Mouse (Mus musculus): Measurements from ENCODE around the gene Banf2.
A peak's percentile ranks its signal among the peaks of the same experiment; 100 is the strongest.

Gene Banf2

GRCm38 (mm10) chr2:144032664-144033063 lies at the start of gene Banf2:
TSS of gene Banf2 (plus strand) at chr2:144033059.
- DNase-seq, result no peak

- no peak for DNase-seq
Measured at GRCm38 (mm10) chr2:143983482-143983881, 49.4 kb upstream of the Banf2 start.

GRCm38 (mm10) chr2:143987485-143987884 lies 45.4 kb upstream of the Banf2 start:
- peak; percentile 27 for DNase-seq

- peak; percentile 36 for DNase-seq
Measured at GRCm38 (mm10) chr2:143988016-143988415, 44.8 kb upstream of the Banf2 start.

- DNase-seq, result no peak
Measured at GRCm38 (mm10) chr2:143990997-143991396, 41.9 kb upstream of the Banf2 start.

GRCm38 (mm10) chr2:143991964-143992672 lies 40.7 kb upstream of the Banf2 start:
- no peak for DNase-seq

GRCm38 (mm10) chr2:143992977-143993376 lies 39.9 kb upstream of the Banf2 start:
- DNase-seq, result no peak

GRCm38 (mm10) chr2:144002229-144002984 lies 30.5 kb upstream of the Banf2 start:
- DNase-seq, result no peak

GRCm38 (mm10) chr2:144003544-144003943 lies 29.3 kb upstream of the Banf2 start:
- DNase-seq, result no peak

- no peak for DNase-seq
Measured at GRCm38 (mm10) chr2:144005166-144005955, 27.5 kb upstream of the Banf2 start.

GRCm38 (mm10) chr2:144006686-144007085 lies 26.2 kb upstream of the Banf2 start:
- DNase-seq, result no peak

- no peak for DNase-seq
Measured at GRCm38 (mm10) chr2:144007211-144007610, 25.6 kb upstream of the Banf2 start.

- DNase-seq, result no peak
Measured at GRCm38 (mm10) chr2:144009081-144009480, 23.8 kb upstream of the Banf2 start.

- peak; percentile 52 for DNase-seq
Measured at GRCm38 (mm10) chr2:144009551-144010281, 23.1 kb upstream of the Banf2 start.

- DNase-seq, result peak; percentile 79
Measured at GRCm38 (mm10) chr2:144010282-144011044, 22.4 kb upstream of the Banf2 start.

- peak; percentile 100 for DNase-seq
Measured at GRCm38 (mm10) chr2:144011080-144011551, 21.7 kb upstream of the Banf2 start, which contains the start of gene Rrbp1. TSS of gene Rrbp1 (minus strand) at chr2:144011263.

GRCm38 (mm10) chr2:144014051-144014450 lies 18.8 kb upstream of the Banf2 start:
- no peak for DNase-seq

- no peak for DNase-seq
Measured at GRCm38 (mm10) chr2:144014481-144014880, 18.4 kb upstream of the Banf2 start.

- no peak for DNase-seq
Measured at GRCm38 (mm10) chr2:144015861-144016260, 17.0 kb upstream of the Banf2 start.

- DNase-seq, result no peak
Measured at GRCm38 (mm10) chr2:144019971-144020370, 12.9 kb upstream of the Banf2 start.

- DNase-seq, result no peak
Measured at GRCm38 (mm10) chr2:144022441-144022840, 10.4 kb upstream of the Banf2 start.

GRCm38 (mm10) chr2:144025361-144025760 lies 7.5 kb upstream of the Banf2 start:
- DNase-seq, result no peak
